Mouse (Mus musculus): ENCODE results near the gene Mlf2. TPM values are rescaled to one million over a fixed set of nuclear protein-coding genes. Genes with fewer than 3 reads are reported as not detected.

Gene Mlf2
- polyA plus RNA-seq, 1 experiment from 2014 or later, result 288 TPM

DNA sequence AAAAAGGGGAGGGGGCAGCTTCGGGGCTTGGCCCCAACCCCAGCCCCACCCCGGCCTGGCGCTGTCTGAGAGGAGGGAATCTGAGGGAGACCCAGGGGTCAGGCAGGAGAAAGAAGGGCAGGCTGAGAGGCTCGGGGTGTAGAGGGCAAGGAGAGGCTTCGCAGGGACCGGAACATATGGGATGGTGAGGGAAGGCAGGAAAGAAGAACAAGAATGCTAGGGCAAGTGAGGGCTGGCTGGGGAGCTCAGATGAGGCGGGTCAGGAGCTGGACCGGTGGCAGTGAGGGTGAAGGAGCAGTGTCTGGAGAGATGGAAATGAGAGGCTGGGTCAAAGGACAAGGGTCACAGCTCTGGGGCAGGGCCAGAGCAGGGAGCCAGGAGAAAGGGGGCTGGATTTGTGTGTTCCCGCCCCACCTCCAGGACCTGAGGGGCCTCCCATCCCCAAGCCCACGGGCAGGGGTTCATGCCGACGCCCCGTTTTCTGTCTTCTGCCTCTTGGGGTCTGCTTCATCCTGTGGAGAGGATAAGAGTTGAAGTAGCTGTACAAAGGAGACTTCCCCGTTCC lies 17.4 kb upstream of the Mlf2 start:
- peak overlapping the region; percentile 14; the same call in 1 of the 2 replicates for H3K9ac ChIP-seq
- H3K27me3 ChIP-seq (replicated peaks), result peaks cover 22% of the 10 kb centered on the region
- WGBS, result 72% methylated on average over 14 of the region's 14 CpGs
- no peak overlapping the region; the same call in 1 of the 2 replicates for H3K27ac ChIP-seq (replicated peaks)
- ATAC-seq (ENCODE audit: extremely low read depth, insufficient number of reproducible peaks, low FRiP score, low TSS enrichment), result no peak
- peaks cover 29% of the 10 kb centered on the region for H3K36me3 ChIP-seq
- H3K9me3 ChIP-seq, result no peaks in the 10 kb centered on the region
- H3K4me2 ChIP-seq, result no peak overlapping the region
- no peak overlapping the region for H3K4me3 ChIP-seq
- H3K4me1 ChIP-seq, result peaks cover 67% of the 10 kb centered on the region

DNA sequence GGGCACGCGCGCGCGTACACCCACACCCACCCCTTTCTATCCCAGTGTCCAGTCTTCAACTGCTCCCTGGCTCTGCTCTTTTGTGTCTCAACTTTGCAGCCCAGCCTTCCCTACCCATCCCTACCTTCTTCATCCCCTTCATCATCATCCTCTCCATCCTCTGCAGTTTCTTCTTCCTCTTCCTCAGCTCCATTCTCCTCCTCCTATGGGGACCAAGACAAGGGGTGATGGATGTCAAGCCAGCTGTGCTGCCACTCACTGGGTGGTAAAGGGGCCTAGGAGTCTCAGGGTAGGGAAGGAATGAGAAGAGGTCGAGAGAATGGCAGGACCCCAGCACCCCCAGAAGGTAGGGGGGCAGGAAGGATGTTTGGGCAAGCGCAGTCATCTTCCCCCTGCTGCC lies 16.7 kb upstream of the Mlf2 start:
- Histone ChIP-seq H3K4me3 (peak overlapping the region; percentile 94; the same call in 1 of the 2 replicates), H3K36me3 (peaks cover 29% of the 10 kb centered on the region), H3K9me3 (no peaks in the 10 kb centered on the region), H3K9ac (peak overlapping the region; percentile 100), H3K27ac (replicated peaks) (no peak overlapping the region; the same call in 1 of the 2 replicates), H3K4me2 (peak overlapping the region; percentile 100; the same call in 1 of the 2 replicates), H3K27me3 (replicated peaks) (peaks cover 15% of the 10 kb centered on the region), H3K4me1 (peaks cover 72% of the 10 kb centered on the region)
- ATAC-seq (ENCODE audit: extremely low read depth, insufficient number of reproducible peaks, low FRiP score, low TSS enrichment), result no peak
- WGBS, result 84% methylated on average over 7 of the region's 7 CpGs

DNA sequence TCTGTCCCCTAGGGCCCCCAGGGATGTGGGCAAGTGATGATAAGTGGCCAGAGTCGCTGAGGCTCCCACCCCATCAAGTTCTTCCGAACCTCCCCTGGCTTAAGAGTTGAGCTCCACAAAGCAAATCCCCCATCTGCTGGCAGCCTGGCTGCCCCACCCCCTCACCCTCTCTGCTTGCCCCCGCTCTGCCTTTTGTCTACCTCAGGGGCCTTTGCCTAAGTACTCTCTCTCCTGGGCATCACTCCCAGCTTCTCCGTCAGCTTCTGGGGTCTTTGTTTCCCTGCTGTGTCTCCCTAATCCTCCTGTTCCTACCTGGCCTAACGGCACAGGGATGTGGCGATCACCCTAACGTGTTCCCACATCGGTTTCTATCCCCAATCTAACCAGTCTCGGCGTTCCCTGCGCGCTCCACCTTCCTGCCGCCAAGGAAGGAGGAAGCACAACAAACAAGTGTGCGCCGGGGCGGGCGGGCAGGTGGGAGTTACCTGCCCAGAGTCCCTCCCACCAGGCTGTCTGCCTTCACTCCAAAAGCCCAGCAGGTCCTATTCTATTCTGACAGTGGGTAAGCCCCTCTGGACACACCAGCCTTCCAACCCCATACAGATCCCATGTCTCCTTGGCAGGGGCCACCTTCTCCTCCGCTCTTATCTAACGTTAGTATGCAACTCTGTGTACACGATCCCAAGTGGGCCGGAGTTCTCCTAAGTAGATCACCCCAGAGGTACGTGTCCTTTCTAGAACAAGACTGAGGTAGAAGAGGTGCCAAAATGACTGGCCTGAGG lies 15.8 kb upstream of the Mlf2 start:
- ATAC-seq (ENCODE audit: extremely low read depth, insufficient number of reproducible peaks, low FRiP score, low TSS enrichment), result no peak
- H3K9me3 ChIP-seq, result no peaks in the 10 kb centered on the region
- H3K27ac ChIP-seq (replicated peaks), result peak overlapping the region; percentile 32; the same call in 1 of the 2 replicates
- H3K4me2 ChIP-seq, result peak overlapping the region; percentile 100
- 19% methylated on average over 22 of the region's 22 CpGs for WGBS
- peaks cover 29% of the 10 kb centered on the region for H3K36me3 ChIP-seq
- H3K9ac ChIP-seq, result peak overlapping the region; percentile 100
- peaks cover 7% of the 10 kb centered on the region for H3K27me3 ChIP-seq (replicated peaks)
- peak overlapping the region; percentile 94 for H3K4me3 ChIP-seq
- H3K4me1 ChIP-seq, result peaks cover 68% of the 10 kb centered on the region

DNA sequence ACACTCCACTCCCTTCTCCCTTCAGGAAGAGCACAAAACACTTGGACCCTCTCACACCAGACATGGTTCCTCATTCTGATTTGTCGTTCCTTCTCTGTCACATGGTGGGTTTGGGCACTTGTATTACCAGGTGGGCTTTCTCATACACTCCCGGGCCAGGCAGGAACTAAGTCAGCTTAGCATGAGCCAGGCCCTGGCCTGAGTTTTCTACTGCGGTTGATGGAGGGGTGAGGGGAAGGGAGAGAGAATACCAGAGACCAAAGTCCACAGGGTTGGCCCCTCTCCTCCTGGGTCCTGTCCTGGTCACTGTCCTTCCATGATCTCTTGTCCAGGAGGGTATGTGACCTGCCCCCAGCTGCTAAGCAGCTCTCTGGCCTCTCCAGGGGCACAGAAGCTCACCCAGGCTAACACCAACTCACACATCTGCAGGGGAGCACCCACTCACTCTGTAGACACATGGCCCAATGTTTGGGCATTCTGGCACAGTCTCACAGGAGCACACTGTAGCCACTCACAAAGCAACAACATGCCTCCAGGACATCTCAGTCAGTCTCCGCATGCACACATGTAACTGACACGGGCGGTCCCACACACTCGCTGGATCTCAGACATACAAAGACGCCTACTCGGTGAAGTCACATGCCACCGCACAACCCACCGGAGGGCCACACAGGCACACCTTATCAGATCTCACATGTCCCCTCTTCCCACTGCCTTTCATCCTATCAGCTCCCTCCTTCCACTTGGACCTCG lies 15.1 kb upstream of the Mlf2 start:
- peak overlapping the region; percentile 100 for H3K27ac ChIP-seq (replicated peaks)
- H3K9me3 ChIP-seq, result no peaks in the 10 kb centered on the region
- H3K4me3 ChIP-seq, result peak overlapping the region; percentile 94
- H3K4me1 ChIP-seq, result peaks cover 68% of the 10 kb centered on the region
- H3K4me2 ChIP-seq, result peak overlapping the region; percentile 100
- ATAC-seq (ENCODE audit: extremely low read depth, insufficient number of reproducible peaks, low FRiP score, low TSS enrichment), result no peak
- WGBS, result 7% methylated on average over 12 of the region's 12 CpGs
- H3K9ac ChIP-seq, result peak overlapping the region; percentile 100
- peaks cover 29% of the 10 kb centered on the region for H3K36me3 ChIP-seq
- no peaks in the 10 kb centered on the region for H3K27me3 ChIP-seq (replicated peaks)

DNA sequence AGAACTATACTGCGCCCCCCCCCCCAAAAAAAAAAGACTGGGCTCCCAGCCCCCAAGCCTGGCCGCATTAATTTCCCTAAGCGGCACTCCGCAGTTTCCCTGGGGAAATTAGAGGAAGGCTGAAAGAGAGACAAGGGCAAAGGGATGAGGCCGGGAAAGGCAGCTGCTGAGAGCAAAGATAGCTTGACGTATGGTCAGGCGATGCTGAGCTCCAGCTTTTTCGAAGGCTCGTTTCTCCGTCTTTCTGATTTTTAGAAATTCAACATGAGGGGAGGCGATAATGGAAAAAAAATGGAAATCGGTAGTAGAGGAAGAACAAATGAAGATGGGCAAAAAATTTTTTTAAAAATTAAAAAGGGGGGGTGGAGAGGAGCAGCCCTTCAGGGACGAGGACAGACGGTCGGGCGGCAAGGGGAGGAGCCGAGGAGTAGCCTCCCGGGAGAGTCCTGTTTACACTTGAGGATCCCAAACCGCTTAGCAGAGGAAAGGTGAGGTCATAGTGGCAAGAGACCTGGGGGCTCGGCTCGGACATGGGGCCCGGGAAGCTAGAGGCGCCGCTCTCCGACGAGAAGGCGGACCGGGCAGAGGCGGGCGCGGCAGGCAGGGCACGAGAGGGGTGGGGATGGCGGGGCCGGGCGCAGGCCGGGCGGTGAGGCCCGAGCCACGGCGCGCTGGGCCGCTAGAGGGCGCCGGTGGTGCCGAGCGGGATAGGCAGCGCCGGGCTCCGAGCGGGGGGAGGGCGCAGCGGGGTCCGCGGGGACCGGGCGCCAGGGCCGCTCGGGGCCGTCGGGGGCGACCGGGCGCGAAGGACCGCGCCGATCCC lies 14.3 kb upstream of the Mlf2 start:
- peak overlapping the region; percentile 100 for H3K27ac ChIP-seq (replicated peaks)
- H3K4me1 ChIP-seq, result peaks cover 68% of the 10 kb centered on the region
- WGBS, result under 1% methylated on average over 51 of the region's 67 CpGs
- peak overlapping the region; percentile 100 for H3K4me2 ChIP-seq
- peak overlapping the region; percentile 100 for H3K9ac ChIP-seq
- H3K9me3 ChIP-seq, result no peaks in the 10 kb centered on the region
- peaks cover 29% of the 10 kb centered on the region for H3K36me3 ChIP-seq
- H3K4me3 ChIP-seq, result peak overlapping the region; percentile 94
- peak; percentile 49 for ATAC-seq (ENCODE audit: extremely low read depth, insufficient number of reproducible peaks, low FRiP score, low TSS enrichment)
- no peaks in the 10 kb centered on the region for H3K27me3 ChIP-seq (replicated peaks)

DNA sequence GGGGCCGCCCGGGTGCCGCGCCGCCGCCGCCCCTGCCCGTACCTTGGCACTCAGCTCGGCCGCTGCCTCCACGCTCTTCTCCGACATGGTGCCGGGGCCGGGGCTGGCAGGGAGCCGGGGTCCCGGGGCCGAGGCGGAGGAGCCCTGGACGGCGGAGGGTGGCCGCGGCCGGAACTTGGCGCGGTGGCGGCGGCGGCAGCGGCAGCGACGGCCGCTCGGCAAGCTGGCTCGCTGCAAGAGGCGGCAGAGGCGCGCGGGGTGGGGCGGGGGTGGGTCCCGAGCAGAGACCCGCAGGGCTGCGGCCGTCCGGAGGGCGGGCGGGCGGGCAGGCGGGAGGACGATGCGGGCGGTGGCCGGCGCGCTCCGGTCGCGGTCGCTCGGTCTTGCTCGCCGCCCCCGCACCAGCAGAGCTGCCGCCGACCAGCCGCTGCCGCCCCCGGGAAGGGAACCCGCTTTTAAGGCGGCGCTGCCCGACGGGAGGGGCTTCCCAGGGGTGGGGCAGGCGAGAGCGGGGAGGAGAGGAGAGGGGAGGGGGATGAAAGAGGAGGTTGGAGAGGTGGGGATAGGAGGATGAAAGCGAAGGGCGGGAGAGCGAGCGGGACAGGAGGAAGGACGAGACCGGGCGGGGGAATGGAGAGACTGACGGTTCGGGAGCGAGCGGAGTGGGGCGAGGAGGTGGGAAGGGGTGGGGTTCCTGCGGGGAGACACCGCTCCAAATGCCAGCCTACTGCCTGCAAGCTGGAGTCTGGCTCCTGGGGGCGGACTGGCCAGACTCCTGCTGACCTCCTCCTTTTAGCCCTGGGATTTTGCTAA lies 13.5 kb upstream of the Mlf2 start:
- Histone ChIP-seq H3K4me1 (peaks cover 67% of the 10 kb centered on the region), H3K9me3 (no peaks in the 10 kb centered on the region), H3K9ac (peak overlapping the region; percentile 100), H3K27me3 (replicated peaks) (no peaks in the 10 kb centered on the region), H3K36me3 (peaks cover 24% of the 10 kb centered on the region), H3K4me2 (peak overlapping the region; percentile 100), H3K4me3 (peak overlapping the region; percentile 94), H3K27ac (replicated peaks) (peak overlapping the region; percentile 100)
- ATAC-seq (ENCODE audit: extremely low read depth, insufficient number of reproducible peaks, low FRiP score, low TSS enrichment), result peak; percentile 56
- under 1% methylated on average over 67 of the region's 89 CpGs for WGBS

DNA sequence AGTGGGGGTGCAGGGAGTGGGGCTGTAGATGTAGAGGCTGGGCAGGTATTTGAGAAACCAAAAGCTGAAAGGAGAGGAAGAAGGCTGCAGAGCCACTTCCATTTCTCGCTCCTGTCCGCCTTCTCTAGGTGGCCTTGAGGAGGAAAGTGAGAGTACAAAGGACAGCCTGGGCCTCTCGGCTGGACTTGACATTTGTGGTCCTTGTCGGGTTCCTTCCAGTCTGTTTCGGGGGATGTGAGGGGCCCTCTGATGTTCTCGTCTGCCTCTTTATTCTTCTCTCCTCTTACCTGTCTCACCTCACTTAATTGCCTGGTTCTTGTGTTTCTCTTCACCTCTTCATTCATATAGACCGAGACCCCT lies 12.9 kb upstream of the Mlf2 start:
- Histone ChIP-seq H3K27me3 (replicated peaks) (no peaks in the 10 kb centered on the region), H3K4me3 (peak overlapping the region; percentile 94), H3K9me3 (no peaks in the 10 kb centered on the region), H3K9ac (peak overlapping the region; percentile 100), H3K4me1 (peaks cover 66% of the 10 kb centered on the region), H3K36me3 (peaks cover 18% of the 10 kb centered on the region), H3K27ac (replicated peaks) (peak overlapping the region; percentile 100), H3K4me2 (peak overlapping the region; percentile 100)
- ATAC-seq (ENCODE audit: extremely low read depth, insufficient number of reproducible peaks, low FRiP score, low TSS enrichment), result no peak
- 11% methylated on average over 7 of the region's 7 CpGs for WGBS

DNA sequence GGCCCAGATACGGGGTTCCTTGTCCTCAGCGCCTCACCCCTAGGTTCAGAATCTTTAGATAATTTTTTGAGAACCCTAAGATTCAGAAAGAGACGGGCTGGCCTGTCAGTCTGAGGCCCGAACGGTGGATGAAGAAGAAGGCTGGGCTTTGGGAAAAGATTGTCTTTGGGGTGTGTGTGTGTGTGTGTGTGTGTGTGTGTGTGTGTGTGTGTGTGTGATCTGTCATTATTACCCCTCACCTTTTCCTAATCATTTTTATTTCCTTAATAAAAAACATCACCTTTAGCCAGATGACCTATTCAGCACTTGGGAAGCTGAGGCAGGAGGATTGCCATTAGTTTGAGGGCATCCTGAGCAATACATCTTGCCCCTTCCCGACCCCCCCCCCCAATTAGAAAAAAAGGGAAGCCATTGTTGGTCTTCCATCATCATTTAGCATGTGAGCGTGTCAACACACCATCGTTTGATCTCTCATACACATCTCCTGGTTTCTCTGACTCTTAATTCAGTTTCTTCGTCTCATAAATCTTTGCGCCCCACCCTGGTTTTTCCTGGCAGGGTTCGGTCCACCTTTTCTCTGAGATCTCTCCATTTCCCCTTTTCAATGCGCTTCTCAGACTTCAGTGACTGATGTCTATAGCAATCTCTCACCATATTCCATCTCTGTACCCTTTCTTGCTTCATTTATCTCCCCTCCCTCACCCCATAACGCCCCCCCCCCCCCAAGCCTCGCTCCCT lies 12.1 kb upstream of the Mlf2 start:
- no peak for ATAC-seq (ENCODE audit: extremely low read depth, insufficient number of reproducible peaks, low FRiP score, low TSS enrichment)
- Histone ChIP-seq H3K27me3 (replicated peaks) (no peaks in the 10 kb centered on the region), H3K4me2 (peak overlapping the region; percentile 100), H3K4me3 (peak overlapping the region; percentile 94), H3K9ac (peak overlapping the region; percentile 100), H3K36me3 (peaks cover 10% of the 10 kb centered on the region), H3K9me3 (no peaks in the 10 kb centered on the region), H3K4me1 (peaks cover 58% of the 10 kb centered on the region), H3K27ac (replicated peaks) (peak overlapping the region; percentile 100)
- WGBS, result 27% methylated on average over 13 of the region's 14 CpGs

DNA sequence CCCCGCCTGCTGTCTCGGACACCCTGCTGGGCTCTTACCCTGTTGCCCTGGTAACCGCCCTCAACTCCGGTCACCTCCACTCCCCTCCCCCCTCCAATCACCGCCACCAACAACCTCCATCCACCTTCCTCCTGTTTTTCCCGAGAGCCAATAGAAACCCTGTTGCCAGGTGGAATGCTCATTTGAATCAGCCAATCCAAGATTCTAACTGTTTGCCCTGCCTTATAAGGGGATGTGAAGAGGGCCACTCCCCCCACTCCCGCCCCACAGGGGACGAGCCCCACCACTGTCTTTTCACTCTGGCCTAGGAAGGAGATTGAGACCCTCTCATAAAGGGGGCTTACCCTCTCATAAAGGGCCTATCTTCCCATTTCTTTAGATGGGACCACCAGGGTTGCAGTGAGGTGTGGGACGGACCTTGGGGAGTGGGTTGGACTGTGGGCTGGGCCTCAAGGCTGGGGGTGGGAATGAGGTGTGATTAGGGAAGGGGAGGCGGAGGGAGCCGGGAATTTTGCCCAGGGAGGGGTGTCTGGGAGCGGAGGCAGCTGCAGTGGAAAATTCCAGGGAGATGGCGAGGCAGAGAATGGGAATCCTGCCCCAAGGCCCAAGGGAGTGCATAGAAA lies 11.4 kb upstream of the Mlf2 start, which contains the start of gene Ptms:
Gene Ptms (minus strand): TSS at position 409 of the 623 bp plus-strand sequence.
- peaks cover 52% of the 10 kb centered on the region for H3K4me1 ChIP-seq
- WGBS, result 2% methylated on average over 13 of the region's 13 CpGs

More for the DNA sequence above, 11.4 kb upstream of the Mlf2 start, which contains the start of gene Ptms:
- peak within 1 kb of the TSS; percentile 100 for H3K4me2 ChIP-seq
- H3K4me3 ChIP-seq, result peak within 1 kb of the TSS; percentile 43
- H3K36me3 ChIP-seq, result peaks cover 3% of the 10 kb centered on the region
- H3K9me3 ChIP-seq, result no peaks in the 10 kb centered on the region
- no peaks in the 10 kb centered on the region for H3K27me3 ChIP-seq (replicated peaks)
- peak within 1 kb of the TSS; percentile 100 for H3K27ac ChIP-seq (replicated peaks)
- ATAC-seq (ENCODE audit: extremely low read depth, insufficient number of reproducible peaks, low FRiP score, low TSS enrichment), result peak; percentile 75
- peak within 1 kb of the TSS; percentile 100 for H3K9ac ChIP-seq

Measured in heart, embryonic 13.5 days (tissue).